Mouse (Mus musculus) MEL (cell line): ENCODE data around the gene Prss56. TPM values are rescaled to one million over a fixed set of nuclear protein-coding genes. Genes with fewer than 3 reads are reported as not detected.

ENCODE experiments used
- DNase-seq: peaks from one replicate; pipeline ENCODE4 v3.0.0; 2011; ENCODE audit warnings: low read depth, low spot score
- H3K27ac ChIP-seq: 2 replicates; pipeline ENCODE4 v1.5.1; 2012; ENCODE audit warnings: low read depth, mild to moderate bottlenecking, control low read depth, low read length, moderate library complexity; ENCODE audit not compliant: control insufficient read depth
- H3K27me3 ChIP-seq, 2 experiments: fragments of 150-350 bp in 1 of 2; sonication (generic) in 1 of 2; 2 replicates each; pipeline ENCODE4 v1.6.1; 2012; ENCODE audit warnings: low read length in 2 of 2, mild to moderate bottlenecking in 2 of 2, improper control_type of control experiment in 1 of 2, moderate library complexity in 1 of 2; ENCODE audit not compliant: insufficient read depth in 2 of 2, control insufficient read depth in 1 of 2
- H3K36me3 ChIP-seq, 2 experiments: 2 replicates each; pipeline ENCODE4 v1.6.1; 2012 to 2014; ENCODE audit warnings: low read length in 2 of 2, improper control_type of control experiment in 1 of 2, inconsistent platforms in 1 of 2, mild to moderate bottlenecking in 1 of 2; ENCODE audit not compliant: insufficient read depth in 2 of 2, control insufficient read depth in 1 of 2
- H3K4me1 ChIP-seq, 2 experiments: fragments of 150-350 bp in 1 of 2; sonication (generic) in 1 of 2; 2 replicates each; pipeline ENCODE4 v1.6.1; 2012; ENCODE audit warnings: low read length in 2 of 2, improper control_type of control experiment in 1 of 2, mild to moderate bottlenecking in 1 of 2; ENCODE audit not compliant: insufficient read depth in 2 of 2, control insufficient read depth in 1 of 2
- H3K4me3 ChIP-seq, 2 experiments: fragments of 150-350 bp in 1 of 2; sonication (generic) in 1 of 2; 2 replicates each; pipeline ENCODE4 v1.5.1; 2012; ENCODE audit warnings: low read depth in 2 of 2, low read length in 2 of 2, mild to moderate bottlenecking in 2 of 2, moderate library complexity in 2 of 2, control low read depth in 1 of 2, improper control_type of control experiment in 1 of 2; ENCODE audit not compliant: control insufficient read depth in 1 of 2, insufficient read depth in 1 of 2
- H3K79me2 ChIP-seq: 2 replicates; pipeline ENCODE4 v1.6.1; 2012; ENCODE audit warnings: mild to moderate bottlenecking, low read length, moderate library complexity; ENCODE audit not compliant: control insufficient read depth, poor library complexity, insufficient read depth
- H3K9ac ChIP-seq: 2 replicates; pipeline ENCODE4 v1.6.1; 2012; ENCODE audit warnings: low read depth, mild to moderate bottlenecking, control low read depth, low read length, moderate library complexity; ENCODE audit not compliant: control insufficient read depth, poor library complexity, severe bottlenecking
- H3K9me3 ChIP-seq: fragments of 150-350 bp; sonication (generic); replicated peaks from 2 replicates; pipeline ENCODE4 v1.6.1; 2012; ENCODE audit warnings: mild to moderate bottlenecking, low read length, improper control_type of control experiment, moderate library complexity; ENCODE audit not compliant: insufficient read depth
- BHLHE40 ChIP-seq: IDR thresholded peaks from 2 replicates; pipeline ENCODE4 v1.6.1; 2012; ENCODE audit warnings: low read depth, mild to moderate bottlenecking, inconsistent platforms, low read length, improper control_type of control experiment, borderline replicate concordance
- CHD1 ChIP-seq: IDR thresholded peaks from 2 replicates; pipeline ENCODE4 v1.6.1; 2012; ENCODE audit warnings: low read depth, mild to moderate bottlenecking, inconsistent platforms, low read length, improper control_type of control experiment
- CHD2 ChIP-seq: IDR thresholded peaks from 2 replicates; pipeline ENCODE4 v1.6.1; 2011; ENCODE audit warnings: low read length, improper control_type of control experiment
- CTCF ChIP-seq, 3 experiments: IDR thresholded peaks in 2 of 3; conservative IDR thresholded peaks in 1 of 3; 2 replicates each; pipeline ENCODE4 v1.5.1; 2011 to 2012; ENCODE audit warnings: low read length in 3 of 3, low read depth in 2 of 3, mild to moderate bottlenecking in 2 of 3, improper control_type of control experiment in 1 of 3, inconsistent platforms in 1 of 3, mixed read lengths in 1 of 3, moderate library complexity in 1 of 3; ENCODE audit not compliant: control insufficient read depth in 1 of 3, insufficient read depth in 1 of 3, poor library complexity in 1 of 3, severe bottlenecking in 1 of 3
- ELF1 ChIP-seq: IDR thresholded peaks from 2 replicates; pipeline ENCODE4 v1.6.1; 2014; ENCODE audit warnings: low read depth, mild to moderate bottlenecking, inconsistent platforms, low read length, improper control_type of control experiment, moderate library complexity
- EP300 ChIP-seq, 2 experiments: IDR thresholded peaks; 2 replicates each; pipeline ENCODE4 v1.6.1; 2011; ENCODE audit warnings: improper control_type of control experiment in 2 of 2, low read length in 2 of 2, low read depth in 1 of 2, mild to moderate bottlenecking in 1 of 2
- HCFC1 ChIP-seq: IDR thresholded peaks from 2 replicates; pipeline ENCODE4 v1.6.1; 2012; ENCODE audit warnings: low read depth, mild to moderate bottlenecking, inconsistent platforms, low read length, improper control_type of control experiment, moderate library complexity
- KAT2A ChIP-seq: conservative IDR thresholded peaks from 2 replicates; pipeline ENCODE4 v1.6.1; 2012; ENCODE audit warnings: low read depth, low read length, improper control_type of control experiment, inconsistent platforms
- MAZ ChIP-seq: IDR thresholded peaks from 2 replicates; pipeline ENCODE4 v1.6.1; 2012; ENCODE audit warnings: low read depth, mild to moderate bottlenecking, inconsistent platforms, low read length, improper control_type of control experiment
- MXI1 ChIP-seq: IDR thresholded peaks from 2 replicates; pipeline ENCODE4 v1.6.1; 2011; ENCODE audit warnings: mild to moderate bottlenecking, low read depth, low read length, improper control_type of control experiment
- MYB ChIP-seq: IDR thresholded peaks from 2 replicates; pipeline ENCODE4 v1.6.1; 2011; ENCODE audit warnings: mild to moderate bottlenecking, low read depth, low read length, improper control_type of control experiment
- POLR2A ChIP-seq, 2 experiments: IDR thresholded peaks; 2 replicates each; pipeline ENCODE4 v1.6.1; 2011 to 2012; ENCODE audit warnings: low read length in 2 of 2, mild to moderate bottlenecking in 2 of 2, control low read depth in 1 of 2, improper control_type of control experiment in 1 of 2, low read depth in 1 of 2, moderate library complexity in 1 of 2; ENCODE audit not compliant: control insufficient read depth in 1 of 2, insufficient read depth in 1 of 2, poor library complexity in 1 of 2
- POLR2AphosphoS2 ChIP-seq: IDR thresholded peaks from 2 replicates; pipeline ENCODE4 v1.6.1; 2011; ENCODE audit warnings: low read length, improper control_type of control experiment
- POLR2AphosphoS5 ChIP-seq: IDR thresholded peaks from 2 replicates; pipeline ENCODE4 v1.6.1; 2012; ENCODE audit warnings: low read depth, borderline replicate concordance, mild to moderate bottlenecking, inconsistent platforms, low read length, moderate library complexity, mixed read lengths
- SIN3A ChIP-seq: IDR thresholded peaks from 2 replicates; pipeline ENCODE4 v1.6.1; 2012; ENCODE audit warnings: low read length, improper control_type of control experiment, inconsistent platforms
- SMC3 ChIP-seq: IDR thresholded peaks from 2 replicates; pipeline ENCODE4 v1.6.1; 2011; ENCODE audit warnings: low read depth, low read length, improper control_type of control experiment
- TAL1 ChIP-seq: IDR thresholded peaks from 2 replicates; pipeline ENCODE4 v1.6.1; 2012; ENCODE audit warnings: mild to moderate bottlenecking, inconsistent platforms, low read length, moderate library complexity, mixed read lengths
- TCF12 ChIP-seq: IDR thresholded peaks from 2 replicates; pipeline ENCODE4 v1.6.1; 2014; ENCODE audit warnings: low read depth, mild to moderate bottlenecking, inconsistent platforms, low read length, improper control_type of control experiment, moderate library complexity
- UBTF ChIP-seq: IDR thresholded peaks from 2 replicates; pipeline ENCODE4 v1.6.1; 2012; ENCODE audit warnings: low read depth, mild to moderate bottlenecking, inconsistent platforms, low read length, improper control_type of control experiment, moderate library complexity, borderline replicate concordance; ENCODE audit not compliant: insufficient read depth
- USF1 ChIP-seq: IDR thresholded peaks from 2 replicates; pipeline ENCODE4 v1.6.1; 2014; ENCODE audit warnings: low read depth, mild to moderate bottlenecking, inconsistent platforms, low read length, improper control_type of control experiment, moderate library complexity
- USF2 ChIP-seq, 2 experiments: IDR thresholded peaks; 2 replicates each; pipeline ENCODE4 v1.6.1; 2011 to 2012; ENCODE audit warnings: improper control_type of control experiment in 2 of 2, low read length in 2 of 2, borderline replicate concordance in 1 of 2, inconsistent platforms in 1 of 2, low read depth in 1 of 2, mild to moderate bottlenecking in 1 of 2; ENCODE audit not compliant: insufficient read depth in 1 of 2
- ZKSCAN1 ChIP-seq: IDR thresholded peaks from 2 replicates; pipeline ENCODE4 v1.6.1; 2012; ENCODE audit warnings: low read depth, mild to moderate bottlenecking, inconsistent platforms, low read length, improper control_type of control experiment, moderate library complexity
- ZMIZ1 ChIP-seq: IDR thresholded peaks from 2 replicates; pipeline ENCODE4 v1.6.1; 2012; ENCODE audit warnings: low read depth, mild to moderate bottlenecking, inconsistent platforms, low read length, improper control_type of control experiment, moderate library complexity
- polyA plus RNA-seq, 2 experiments: library from polyadenylated mRNA; stranded (reverse) in 1 of 2; unstranded in 1 of 2; fragments of >175 nt in 1 of 2; fragments of >200 nt in 1 of 2; gene quantifications; 2 replicates each; pipeline versions ENCODE4 v1.2.1 to v1.2.4; 2012; ENCODE audit warnings: low replicate concordance in 2 of 2, low read depth in 1 of 2; ENCODE audit not compliant: insufficient read length in 2 of 2, insufficient read depth in 1 of 2, missing spikeins in 1 of 2
- total RNA-seq: library from RNA; depleted of rRNA; stranded (reverse); fragments of 300-350 nt; gene quantifications from 2 replicates; pipeline ENCODE4 v1.2.3, GENCODE M21; 2012

Gene Prss56
- total and polyA plus RNA-seq, 3 experiments = 0.08 TPM; not detected in 2

- no peaks in the 10 kb centered on the region for H3K9me3 ChIP-seq
- H3K9ac ChIP-seq = no peak within 1 kb of the TSS
- DNase-seq = no peak
- no peak within 1 kb of the TSS for H3K4me3 ChIP-seq
- H3K79me2 ChIP-seq = no peaks in the 10 kb centered on the region
- no peaks in the 10 kb centered on the region for H3K4me1 ChIP-seq
- no peaks in the 10 kb centered on the region for H3K36me3 ChIP-seq
- H3K27me3 ChIP-seq = peaks cover 0 to 1% of the 10 kb centered on the region in 2 experiments; a peak in 1 of 4 replicates
- no peak within 1 kb of the TSS for H3K27ac ChIP-seq
- TF ChIP-seq MAZ (no peak), MXI1 (no peak), CHD2 (no peak), POLR2AphosphoS5 (no peak), KAT2A (no peak), UBTF (no peak), POLR2A (IDR thresholded peaks at IDR 0.05; ENCODE audit: control insufficient read depth in 1 of 2, insufficient read depth in 1 of 2, low read depth in 1 of 2, low read length in 2 of 2, poor library complexity in 1 of 2) (no peak), BHLHE40 (no peak), TAL1 (no peak)
These were observed 26.9 kb upstream of the Prss56 start, which contains the start of gene Ecel1 for GRCm38 (mm10) chr1:87156199-87156587. Gene Ecel1 (minus strand): TSS chr1:87156521.

- Histone ChIP-seq H3K4me1 (no peaks in the 10 kb centered on the region), H3K36me3 (no peaks in the 10 kb centered on the region), H3K9ac (no peak overlapping the region), H3K79me2 (no peaks in the 10 kb centered on the region)
- no peak for DNase-seq
- TF ChIP-seq POLR2AphosphoS2 = no peak
- TF ChIP-seq, all 39 proteins: peak for 0
- H3K9me3 ChIP-seq = no peaks in the 10 kb centered on the region
- peaks cover 0 to 1% of the 10 kb centered on the region in 2 experiments; a peak in 1 of 4 replicates for H3K27me3 ChIP-seq
- no peak overlapping the region for H3K4me3 ChIP-seq
- no peak overlapping the region for H3K27ac ChIP-seq
These were observed 23.7 kb upstream of the Prss56 start for GRCm38 (mm10) chr1:87159396-87159795.

GRCm38 (mm10) chr1:87164164-87164795 lies 18.8 kb upstream of the Prss56 start:
- Histone ChIP-seq H3K79me2 (no peaks in the 10 kb centered on the region), H3K4me3 (no peak overlapping the region), H3K9me3 (no peaks in the 10 kb centered on the region), H3K36me3 (no peaks in the 10 kb centered on the region), H3K9ac (no peak overlapping the region), H3K27me3 (peaks cover 2 to 4% of the 10 kb centered on the region in 2 experiments; a peak in 2 of 4 replicates), H3K27ac (no peak overlapping the region), H3K4me1 (no peaks in the 10 kb centered on the region)
- no peak for TF ChIP-seq CTCF (IDR thresholded peaks at IDR 0.05 in 2 of 3, conservative IDR thresholded peaks at IDR 0.05 in 1 of 3; ENCODE audit: control insufficient read depth in 1 of 3, insufficient read depth in 1 of 3, low read depth in 2 of 3, low read length in 3 of 3, poor library complexity in 1 of 3, severe bottlenecking in 1 of 3)
- no peak for TF ChIP-seq SIN3A
- TF ChIP-seq USF1 = no peak
- TF ChIP-seq USF2 (IDR thresholded peaks at IDR 0.05; ENCODE audit: borderline replicate concordance in 1 of 2, insufficient read depth in 1 of 2, low read depth in 1 of 2, low read length in 2 of 2) = no peak
- TF ChIP-seq MYB = no peak
- TF ChIP-seq TCF12 = no peak
- no peak for TF ChIP-seq EP300 (IDR thresholded peaks at IDR 0.05; ENCODE audit: low read depth in 1 of 2, low read length in 2 of 2)
- TF ChIP-seq ELF1 = no peak
- TF ChIP-seq ZMIZ1 = no peak
- no peak for TF ChIP-seq ZKSCAN1
- TF ChIP-seq CHD1 = no peak
- TF ChIP-seq UBTF = no peak
- TF ChIP-seq HCFC1 = no peak
- TF ChIP-seq MAZ = no peak
- TF ChIP-seq SMC3 = no peak
- TF ChIP-seq CHD2 = no peak
- DNase-seq = no peak
